Mouse (Mus musculus) liver, embryonic 14.5 days (tissue): ENCODE measurements at regions not wholly inside any gene's neighbourhood (a gene's known extent, or its start where the extent isn't known, plus 50 kb on each side); places are given as distances from the start of the nearest gene placed in this dataset.

ENCODE experiments used
- CTCF ChIP-seq: IDR thresholded peaks from 2 replicates; pipeline ENCODE4 v1.5.1; 2016; ENCODE audit warnings: antibody characterized with exemption, low read depth, control low read depth
- EP300 ChIP-seq: IDR thresholded peaks from 2 replicates; pipeline ENCODE4 v1.6.1; 2016; ENCODE audit warnings: antibody characterized with exemption, low read depth

DNA sequence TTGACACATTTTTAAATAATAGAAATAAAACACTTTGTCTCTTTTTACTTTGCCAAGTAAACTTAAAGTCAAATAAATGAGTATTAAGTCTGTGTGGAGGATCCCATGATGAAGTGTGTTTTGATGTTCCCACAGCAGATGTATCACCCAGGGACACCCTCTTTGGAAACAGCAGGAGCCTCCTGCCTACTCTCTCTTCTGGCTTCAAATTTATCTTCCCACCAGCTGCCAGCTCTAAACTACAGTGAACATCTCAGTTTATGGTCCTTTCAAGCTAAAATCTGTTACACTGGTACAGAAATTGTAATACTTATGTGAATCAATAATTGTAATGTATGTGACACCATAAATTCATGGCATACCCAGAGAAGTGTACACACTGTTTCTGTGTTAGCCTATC lies 171.1 kb upstream of the Meis2 start:
- TF ChIP-seq CTCF, result no peak
- no peak for TF ChIP-seq EP300
